Mouse (Mus musculus) midbrain, postnatal 0 days (tissue): ENCODE measurements around the gene Rgsl1. TPM values are rescaled to one million over a fixed set of nuclear protein-coding genes. Genes with fewer than 3 reads are reported as not detected.
"Not testable (repeated sequence)": the region's sequence is repeated elsewhere in the genome, so short reads cannot be mapped to it uniquely, and the experiment has no call there.

Source experiments
- ATAC-seq: fragments of 200-750 bp; cut with Nextera tagmentation; 2 replicates; pipeline ENCODE4 v1.8.0; 2017; ENCODE audit warnings: moderate number of reproducible peaks, mild to moderate bottlenecking, moderate TSS enrichment, moderate library complexity; ENCODE audit not compliant: low FRiP score
- DNase-seq: peaks from one replicate; pipeline ENCODE4 v3.0.0-alpha.2; 2015; ENCODE audit warnings: low spot score
- H3K27ac ChIP-seq: fragments of 300-500 bp; sonication (generic); 2 replicates; pipeline ENCODE4 v1.5.1; 2014; ENCODE audit warnings: low read depth, mild to moderate bottlenecking, low read length, mixed read lengths
- H3K27me3 ChIP-seq: fragments of 300-500 bp; sonication (generic); 2 replicates; pipeline ENCODE4 v1.6.1; 2014; ENCODE audit warnings: low read length, control low read depth, mixed read lengths; ENCODE audit not compliant: insufficient read depth
- H3K36me3 ChIP-seq: fragments of 300-500 bp; sonication (generic); 2 replicates; pipeline ENCODE4 v1.6.1; 2014; ENCODE audit warnings: low read length, control low read depth, mixed read lengths; ENCODE audit not compliant: insufficient read depth
- H3K4me1 ChIP-seq: fragments of 300-500 bp; sonication (generic); 2 replicates; pipeline ENCODE4 v1.6.1; 2014; ENCODE audit warnings: mild to moderate bottlenecking, control low read depth, antibody characterized with exemption, low read length, mixed read lengths; ENCODE audit not compliant: insufficient read depth
- H3K4me2 ChIP-seq: fragments of 300-500 bp; sonication (generic); 2 replicates; pipeline ENCODE4 v1.6.1; 2014; ENCODE audit warnings: low read depth, mild to moderate bottlenecking, low read length, mixed read lengths; ENCODE audit not compliant: poor library complexity, severe bottlenecking
- H3K4me3 ChIP-seq: fragments of 300-500 bp; sonication (generic); 2 replicates; pipeline ENCODE4 v1.5.1; 2014; ENCODE audit warnings: low read depth, mild to moderate bottlenecking, low read length, moderate library complexity
- H3K9ac ChIP-seq: fragments of 300-500 bp; sonication (generic); replicated peaks from 2 replicates; pipeline ENCODE4 v1.6.1; 2014; ENCODE audit warnings: mild to moderate bottlenecking, low read length, moderate library complexity, mixed read lengths; ENCODE audit not compliant: poor library complexity, severe bottlenecking
- H3K9me3 ChIP-seq: fragments of 300-500 bp; sonication (generic); 2 replicates; pipeline ENCODE4 v1.6.1; 2016; ENCODE audit warnings: low read length, control low read depth
- CTCF ChIP-seq: IDR thresholded peaks from 2 replicates; pipeline ENCODE4 v1.5.1; 2016; ENCODE audit warnings: antibody characterized with exemption, mild to moderate bottlenecking
- WGBS: fragments of 180-500 bp; shearing (Covaris S2); extraction: QIAGEN DNeasy Blood & Tissue Kit; methylation state at CpG from one replicate; pipeline ENCODE4 v1.1.7; 2014; 5-methylcytosine and 5-hydroxymethylcytosine counted together
- polyA plus RNA-seq: library from polyadenylated mRNA; unstranded; fragments of >200 nt; fragmentation: Nextera tagmentation; extraction: Ambion mirVana; gene quantifications from 2 replicates; pipeline ENCODE4 v1.2.1, GENCODE M21; 2015
- total RNA-seq: library from RNA; depleted of rRNA; stranded (reverse); fragments of >200 nt; gene quantifications from 2 replicates; pipeline ENCODE4 v1.2.3, GENCODE M21; 2014

Rgsl1 gene
- total and polyA plus RNA-seq, 2 experiments from 2014 or later: 0.05 to 0.12 TPM

- TF ChIP-seq CTCF: no peak
- H3K27me3 ChIP-seq: no peaks in the 10 kb centered on the region
- no peak for ATAC-seq
Measured at GRCm38 (mm10) chr1:153775174-153775573, 68.8 kb downstream of the Rgsl1 start.

GRCm38 (mm10) chr1:153770776-153771167 is 73.2 kb downstream of the Rgsl1 start:
- H3K9ac ChIP-seq: no peak overlapping the region
- no peak overlapping the region for H3K4me2 ChIP-seq
- ATAC-seq (no peak), DNase-seq (no peak)
- TF ChIP-seq CTCF: no peak
- no peaks in the 10 kb centered on the region for H3K4me1 ChIP-seq
- H3K27me3 ChIP-seq: no peaks in the 10 kb centered on the region
- no peak overlapping the region for H3K27ac ChIP-seq
- no peaks in the 10 kb centered on the region for H3K9me3 ChIP-seq
- 97% methylated on average over 1 of the region's 1 CpGs for WGBS
- H3K4me3 ChIP-seq: no peak overlapping the region
- no peaks in the 10 kb centered on the region for H3K36me3 ChIP-seq

More at GRCm38 (mm10) chr1:153775174-153775573, 68.8 kb downstream of the Rgsl1 start:
- Histone ChIP-seq H3K9me3 (no peaks in the 10 kb centered on the region), H3K36me3 (no peaks in the 10 kb centered on the region), H3K9ac (no peak overlapping the region), H3K27ac (no peak overlapping the region), H3K4me3 (no peak overlapping the region), H3K4me1 (no peaks in the 10 kb centered on the region), H3K4me2 (no peak overlapping the region)
- 91% methylated on average over 6 of the region's 6 CpGs for WGBS
- no peak for DNase-seq

DNA sequence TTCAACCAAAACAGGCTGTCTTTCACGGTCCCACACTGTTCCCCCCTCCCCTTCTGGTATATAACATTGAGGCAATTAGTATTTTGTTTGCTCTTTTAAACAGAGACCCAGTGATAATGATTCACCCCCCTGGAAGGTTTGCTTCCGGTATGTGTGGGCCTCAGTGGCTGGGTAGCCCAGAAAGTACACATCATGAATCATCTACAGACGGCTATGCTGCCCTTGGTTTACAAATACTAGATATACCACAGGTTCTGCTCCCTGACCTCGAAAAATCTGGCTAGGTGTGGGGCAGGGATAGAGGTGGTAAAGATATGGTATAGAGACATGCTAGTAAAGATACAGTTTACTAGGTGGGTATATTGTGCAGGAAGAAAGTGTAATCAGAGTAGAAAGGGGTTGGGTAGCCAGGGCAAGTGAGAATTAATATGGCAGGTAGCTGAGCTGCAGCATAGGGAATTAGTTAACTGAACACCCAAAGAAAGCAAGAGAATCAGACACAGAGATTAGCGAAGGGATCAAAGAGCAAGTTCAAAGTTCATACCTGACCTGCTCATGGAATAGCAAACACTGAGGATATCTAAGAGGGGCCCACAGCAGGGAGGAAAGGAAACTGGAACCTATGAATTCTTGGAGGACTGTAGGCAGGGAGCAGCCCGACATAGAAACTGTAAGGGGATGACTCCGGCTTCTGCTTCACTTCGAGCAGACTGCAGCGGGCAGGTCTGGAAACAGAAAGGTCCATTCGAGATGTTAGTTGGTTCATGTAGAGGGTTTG is 73.8 kb downstream of the Rgsl1 start:
- 85% methylated on average over 10 of the region's 10 CpGs for WGBS
- no peak for ATAC-seq

DNA sequence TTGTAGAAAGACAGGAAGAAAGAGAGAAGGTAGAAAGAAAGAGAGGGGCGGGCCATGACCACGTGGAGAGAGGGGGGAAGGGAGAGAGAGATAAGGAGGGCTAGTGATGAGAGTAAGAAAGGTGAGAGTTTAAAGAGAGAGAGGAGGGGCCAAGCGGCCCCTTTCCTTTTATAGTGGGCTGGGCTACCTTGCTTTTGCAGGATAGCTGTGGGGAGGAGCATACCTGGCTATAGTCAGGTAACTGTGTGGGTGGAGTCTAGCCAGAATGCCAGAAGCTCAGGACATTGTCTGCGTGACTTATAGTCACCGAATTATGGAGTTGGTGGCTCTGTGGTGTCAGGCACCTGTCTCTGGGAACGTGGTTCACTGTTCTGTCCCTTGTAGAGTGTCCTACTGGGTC is 74.4 kb downstream of the Rgsl1 start:
- H3K27me3 ChIP-seq, H3K4me3 ChIP-seq, H3K4me1 ChIP-seq, H3K4me2 ChIP-seq, H3K36me3 ChIP-seq, H3K9ac ChIP-seq, H3K27ac ChIP-seq, DNase-seq, ATAC-seq, H3K9me3 ChIP-seq: not testable (repeated sequence)
- 70% methylated on average over 6 of the region's 6 CpGs for WGBS

More for the DNA sequence above, 73.8 kb downstream of the Rgsl1 start:
- H3K4me1 ChIP-seq: no peaks in the 10 kb centered on the region
- H3K27me3 ChIP-seq: no peaks in the 10 kb centered on the region
- no peak overlapping the region for H3K4me3 ChIP-seq
- no peak for TF ChIP-seq CTCF
- H3K27ac ChIP-seq: no peak overlapping the region
- no peak overlapping the region for H3K4me2 ChIP-seq
- no peak for DNase-seq
- no peaks in the 10 kb centered on the region for H3K9me3 ChIP-seq
- H3K36me3 ChIP-seq: no peaks in the 10 kb centered on the region
- no peak overlapping the region for H3K9ac ChIP-seq

- no peak for TF ChIP-seq CTCF
- H3K36me3 ChIP-seq: no peaks in the 10 kb centered on the region
- no peaks in the 10 kb centered on the region for H3K27me3 ChIP-seq
- no peaks in the 10 kb centered on the region for H3K4me1 ChIP-seq
- no peak overlapping the region for H3K4me2 ChIP-seq
- no peak overlapping the region for H3K27ac ChIP-seq
- H3K9ac ChIP-seq: no peak overlapping the region
- no peak overlapping the region for H3K4me3 ChIP-seq
- 86% methylated on average over 5 of the region's 5 CpGs for WGBS
- no peaks in the 10 kb centered on the region for H3K9me3 ChIP-seq
- no peak for DNase-seq
- no peak for ATAC-seq
Measured at GRCm38 (mm10) chr1:153768465-153768864, 75.5 kb downstream of the Rgsl1 start.

DNA sequence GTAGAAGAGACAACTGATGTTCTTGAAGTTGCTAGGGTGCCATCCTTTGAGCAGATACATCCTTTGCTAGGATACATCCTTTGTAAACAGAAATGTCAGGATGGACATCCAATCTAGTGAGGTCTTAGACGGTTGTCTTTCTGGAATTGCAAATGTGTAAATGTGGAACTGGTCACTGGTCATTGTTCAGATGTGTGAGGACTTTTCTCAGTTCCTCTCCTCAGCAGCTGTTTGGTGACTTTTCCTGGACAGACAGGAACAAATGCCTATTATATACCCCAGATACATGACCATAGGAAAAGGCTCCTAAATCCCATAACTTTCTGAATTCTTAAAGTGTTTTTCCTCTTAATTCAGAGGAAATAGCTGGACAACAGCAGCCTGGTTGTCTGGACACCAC is 76.7 kb downstream of the Rgsl1 start:
- Histone ChIP-seq H3K9me3 (no peaks in the 10 kb centered on the region), H3K4me2 (no peak overlapping the region), H3K4me1 (no peaks in the 10 kb centered on the region), H3K27me3 (no peaks in the 10 kb centered on the region), H3K36me3 (no peaks in the 10 kb centered on the region; the same call in 1 of the 2 replicates), H3K27ac (no peak overlapping the region), H3K4me3 (no peak overlapping the region), H3K9ac (no peak overlapping the region)
- ATAC-seq: no peak
- no peak for DNase-seq
- no peak for TF ChIP-seq CTCF
- WGBS: 85% methylated on average over 1 of the region's 1 CpGs
